Mouse (Mus musculus) urinary bladder, adult 18-20 months (tissue): ENCODE results near the gene Moxd1.
"Not testable (repeated sequence)": the region's sequence is repeated elsewhere in the genome, so short reads cannot be mapped to it uniquely, and the experiment has no call there.

Experiments
- DNase-seq, 2 experiments: peaks; one replicate each; pipeline ENCODE4 v3.0.0; 2022; ENCODE audit warnings: low spot score in 2 of 2, mixed read lengths in 2 of 2

The Moxd1 gene

GRCm38 (mm10) chr10:24271077-24271637 lies 47.8 kb downstream of the Moxd1 start:
- DNase-seq, result no peak

DNA sequence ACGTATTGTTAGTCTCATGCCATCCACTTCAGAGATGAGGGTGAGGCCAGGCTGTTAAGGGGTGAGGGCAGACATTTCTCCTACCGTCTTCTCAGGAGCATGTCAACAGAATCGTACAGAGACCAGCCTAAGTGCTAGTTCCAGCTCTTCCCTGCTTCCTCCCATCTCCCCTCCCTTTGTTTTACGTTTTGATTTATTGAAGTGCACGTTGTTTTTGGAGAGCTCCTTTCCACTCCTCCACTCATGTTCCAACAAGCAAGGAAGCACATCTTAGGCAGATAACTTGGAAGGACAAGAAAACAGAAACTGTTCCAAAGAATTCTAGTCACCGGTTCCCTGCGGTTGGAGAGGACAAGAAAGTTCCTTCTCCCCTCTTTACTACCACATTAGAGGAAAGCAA lies 52.9 kb downstream of the Moxd1 start:
- no peak for DNase-seq

- no peak for DNase-seq
Observed at GRCm38 (mm10) chr10:24282650-24283049, 59.3 kb downstream of the Moxd1 start.

DNA sequence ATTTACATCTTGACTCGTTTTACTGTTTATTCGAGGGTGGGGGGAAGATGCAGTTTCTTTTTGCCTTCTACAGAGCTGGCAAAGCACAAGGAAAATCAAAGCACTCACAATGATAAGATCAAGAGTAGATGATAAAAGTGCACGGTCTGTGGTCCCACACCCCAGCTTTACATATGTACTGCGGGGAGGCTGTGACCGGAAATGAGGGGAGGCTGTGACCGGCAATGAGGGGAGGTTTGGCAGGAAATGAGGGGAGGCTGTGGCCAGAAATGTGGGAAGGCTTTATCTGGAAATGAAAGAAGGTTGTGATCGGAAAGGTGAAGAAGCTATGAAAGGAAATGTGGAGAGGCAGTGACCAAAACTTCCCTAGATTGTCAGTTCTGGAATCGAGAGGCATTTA lies 68.3 kb downstream of the Moxd1 start:
- no peak for DNase-seq

DNA sequence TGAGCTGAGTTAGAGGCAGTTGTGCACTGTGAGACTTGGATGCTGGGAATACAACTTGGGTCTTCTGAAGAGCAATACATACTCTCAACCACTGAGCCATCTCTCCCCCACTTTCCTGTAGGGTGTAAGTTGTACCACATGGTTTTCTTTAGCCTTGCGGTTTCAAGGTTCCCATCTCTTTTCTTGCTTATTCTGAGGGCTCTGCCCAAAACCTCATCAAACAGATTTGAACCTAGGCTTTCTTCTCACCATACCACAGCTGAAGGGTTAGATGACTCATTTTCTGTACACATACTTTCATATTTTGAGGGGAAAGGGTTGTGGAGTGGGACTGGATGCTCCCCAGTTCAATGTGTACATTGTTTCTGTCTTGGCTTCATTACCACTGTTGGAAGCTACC lies 69.4 kb downstream of the Moxd1 start:
- DNase-seq, result no peak

GRCm38 (mm10) chr10:24296608-24297007 lies 73.3 kb downstream of the Moxd1 start:
- no peak for DNase-seq

GRCm38 (mm10) chr10:24297792-24298191 lies 74.5 kb downstream of the Moxd1 start:
- no peak for DNase-seq

- peak; percentile 15 to 22 for DNase-seq
Observed at GRCm38 (mm10) chr10:24298260-24299244, 75.2 kb downstream of the Moxd1 start.

DNA sequence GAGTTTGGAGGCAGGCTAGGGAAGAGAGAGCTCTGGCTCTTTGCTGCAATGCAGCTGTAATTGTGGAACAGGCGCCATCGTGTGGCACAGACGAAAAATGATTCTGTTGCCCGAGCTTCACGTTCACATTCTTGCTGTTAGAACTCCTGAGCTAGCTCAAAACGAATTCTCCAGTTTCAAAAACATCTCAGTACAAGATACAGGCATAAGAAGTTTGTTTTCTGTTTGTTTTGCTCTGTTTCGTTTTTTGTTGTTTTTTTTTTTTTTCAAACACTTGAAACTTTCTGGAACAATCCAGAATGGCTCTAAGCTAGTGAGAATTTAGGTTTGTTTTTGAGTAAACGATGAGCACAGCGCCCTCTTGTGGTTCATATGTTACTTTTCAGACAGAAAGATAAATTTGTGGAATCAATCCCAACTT lies 88.9 kb downstream of the Moxd1 start:
- peak; percentile 34 to 38 for DNase-seq

DNA sequence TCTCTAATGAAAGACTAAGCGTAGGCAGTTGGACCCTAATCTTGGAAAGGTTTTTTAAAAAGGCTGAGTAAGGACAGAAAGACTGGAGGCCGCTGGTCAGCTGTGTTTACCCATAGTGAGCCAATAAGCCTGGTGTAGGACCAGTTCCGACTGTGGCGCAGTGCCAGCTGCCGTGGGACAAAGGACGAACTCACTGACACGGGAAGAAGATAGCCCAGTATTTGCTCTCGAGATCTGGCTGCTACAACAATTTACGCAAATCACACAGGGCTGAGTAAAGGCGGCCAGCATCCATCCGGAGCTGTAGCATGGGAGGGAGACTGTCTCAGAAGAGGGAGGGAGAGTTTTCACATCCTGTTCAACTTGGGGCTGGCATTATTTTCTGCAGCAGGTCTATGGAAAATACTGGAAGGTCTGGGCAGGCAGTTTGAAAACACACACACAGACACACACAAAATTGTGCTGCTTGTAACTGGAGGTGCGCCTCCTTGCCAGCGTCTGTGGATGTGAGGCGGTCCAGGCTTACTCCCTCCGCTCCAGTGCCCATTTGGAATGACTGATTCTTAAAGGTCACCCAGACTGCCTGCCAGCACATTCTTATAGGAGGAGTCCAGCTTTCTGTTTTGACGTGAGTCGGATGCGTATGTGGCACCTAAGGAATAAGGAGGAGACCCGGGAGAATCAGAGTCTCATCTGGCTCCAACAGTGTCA lies 94.0 kb downstream of the Moxd1 start:
- peak; percentile 16 to 45 for DNase-seq

GRCm38 (mm10) chr10:24320326-24320725 lies 97.0 kb downstream of the Moxd1 start:
- DNase-seq, result no peak

DNA sequence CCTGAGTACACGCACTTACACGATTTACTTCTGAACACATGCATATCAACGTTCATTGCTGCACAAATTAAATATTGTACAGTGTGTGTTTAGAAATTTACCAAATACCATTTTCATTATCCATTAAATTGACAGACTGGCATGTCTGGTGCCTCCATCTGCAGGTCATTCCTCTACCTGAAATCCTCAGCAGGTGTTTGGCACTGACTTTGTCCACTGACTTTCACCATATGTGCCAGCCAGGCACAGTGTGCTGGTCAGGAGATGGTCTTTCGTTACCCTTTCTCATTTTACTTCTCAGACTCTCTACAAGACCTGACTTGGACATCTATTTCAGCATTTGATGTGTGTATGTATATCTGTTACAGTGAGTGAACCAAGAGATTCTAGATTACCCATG lies 99.7 kb downstream of the Moxd1 start:
- no peak for DNase-seq

GRCm38 (mm10) chr10:24327265-24327664 lies 103.9 kb downstream of the Moxd1 start:
- not testable (repeated sequence) for DNase-seq

GRCm38 (mm10) chr10:24332799-24333198 lies 109.5 kb downstream of the Moxd1 start:
- DNase-seq, result no peak

GRCm38 (mm10) chr10:24339593-24340143 lies 116.4 kb downstream of the Moxd1 start:
- no peak for DNase-seq

- no peak for DNase-seq
Observed at GRCm38 (mm10) chr10:24340551-24341213, 117.4 kb downstream of the Moxd1 start.

DNA sequence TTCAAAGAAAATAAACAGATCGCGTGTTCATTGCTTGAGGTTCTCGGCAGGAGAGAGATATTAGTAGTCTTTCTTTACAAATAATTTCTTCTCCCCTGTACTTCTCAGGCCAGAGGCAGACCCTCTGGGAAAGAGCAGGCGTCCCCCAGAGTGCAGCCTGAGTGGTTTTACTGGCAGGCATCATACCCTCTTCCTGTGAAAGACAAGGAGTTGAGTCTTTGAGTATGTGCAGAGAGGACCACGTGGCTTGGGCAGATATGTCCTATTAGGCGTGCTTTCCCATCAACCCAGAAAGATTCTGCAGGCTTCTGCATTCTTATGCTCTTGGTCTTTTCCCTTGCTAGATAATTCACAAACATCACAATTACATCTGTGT lies 117.9 kb downstream of the Moxd1 start:
- DNase-seq, result no peak

GRCm38 (mm10) chr10:24343068-24343467 lies 119.8 kb downstream of the Moxd1 start:
- DNase-seq, result no peak
